Mouse (Mus musculus) embryonic facial prominence, embryonic 11.5 days (tissue): ENCODE data around the gene Impdh2. TPM values are rescaled to one million over a fixed set of nuclear protein-coding genes. Genes with fewer than 3 reads are reported as not detected.

Experiments used
- ATAC-seq: fragments of 200-750 bp; cut with Nextera tagmentation; replicated peaks from 2 replicates; pipeline ENCODE4 v1.8.0; 2017; ENCODE audit warnings: low read depth; ENCODE audit not compliant: insufficient number of reproducible peaks, low FRiP score, low TSS enrichment
- DNase-seq: peaks from one replicate; pipeline ENCODE4 v3.0.0-alpha.2; 2015; ENCODE audit warnings: low spot score
- H3K27ac ChIP-seq: fragments of 300-500 bp; sonication (generic); replicated peaks from 2 replicates; pipeline ENCODE4 v1.5.1; 2014; ENCODE audit warnings: mild to moderate bottlenecking, low read depth, low read length, control low read depth
- H3K27me3 ChIP-seq: fragments of 300-500 bp; sonication (generic); 2 replicates; pipeline ENCODE4 v1.6.1; 2014; ENCODE audit warnings: mild to moderate bottlenecking, low read length, moderate library complexity, mixed read lengths; ENCODE audit not compliant: control insufficient read depth, insufficient read depth
- H3K36me3 ChIP-seq: fragments of 300-500 bp; sonication (generic); replicated peaks from 2 replicates; pipeline ENCODE4 v1.6.1; 2014; ENCODE audit warnings: low read depth, mild to moderate bottlenecking, low read length, moderate library complexity, mixed read lengths; ENCODE audit not compliant: control insufficient read depth, insufficient read depth
- H3K4me1 ChIP-seq: fragments of 300-500 bp; sonication (generic); 2 replicates; pipeline ENCODE4 v1.6.1; 2014; ENCODE audit warnings: low read length, mixed read lengths; ENCODE audit not compliant: control insufficient read depth, insufficient read depth
- H3K4me2 ChIP-seq: fragments of 300-500 bp; sonication (generic); 2 replicates; pipeline ENCODE4 v1.6.1; 2014; ENCODE audit warnings: low read depth, mild to moderate bottlenecking, control low read depth, low read length, moderate library complexity
- H3K4me3 ChIP-seq: fragments of 300-500 bp; sonication (generic); 2 replicates; pipeline ENCODE4 v1.5.1; 2014; ENCODE audit warnings: low read depth, low read length, control low read depth
- H3K9ac ChIP-seq: fragments of 300-500 bp; sonication (generic); replicated peaks from 2 replicates; pipeline ENCODE4 v1.6.1; 2014; ENCODE audit warnings: mild to moderate bottlenecking, control low read depth, low read length
- H3K9me3 ChIP-seq: fragments of 300-500 bp; sonication (generic); replicated peaks from 2 replicates; pipeline ENCODE4 v1.6.1; 2016; ENCODE audit warnings: mild to moderate bottlenecking, low read length, inconsistent platforms, mixed read lengths; ENCODE audit not compliant: control insufficient read depth
- WGBS: fragments of 180-500 bp; shearing (Covaris S2); extraction: QIAGEN DNeasy Blood & Tissue Kit; methylation state at CpG from one replicate; pipeline ENCODE4 v1.1.7; 2014; 5-methylcytosine and 5-hydroxymethylcytosine counted together
- polyA plus RNA-seq: library from polyadenylated mRNA; unstranded; fragments of >200 nt; fragmentation: Nextera tagmentation; extraction: Ambion mirVana; gene quantifications from 2 replicates; pipeline ENCODE4 v1.2.1, GENCODE M21; 2014

Impdh2 gene
- polyA plus RNA-seq, 1 experiment from 2014 or later = 242 TPM

DNA sequence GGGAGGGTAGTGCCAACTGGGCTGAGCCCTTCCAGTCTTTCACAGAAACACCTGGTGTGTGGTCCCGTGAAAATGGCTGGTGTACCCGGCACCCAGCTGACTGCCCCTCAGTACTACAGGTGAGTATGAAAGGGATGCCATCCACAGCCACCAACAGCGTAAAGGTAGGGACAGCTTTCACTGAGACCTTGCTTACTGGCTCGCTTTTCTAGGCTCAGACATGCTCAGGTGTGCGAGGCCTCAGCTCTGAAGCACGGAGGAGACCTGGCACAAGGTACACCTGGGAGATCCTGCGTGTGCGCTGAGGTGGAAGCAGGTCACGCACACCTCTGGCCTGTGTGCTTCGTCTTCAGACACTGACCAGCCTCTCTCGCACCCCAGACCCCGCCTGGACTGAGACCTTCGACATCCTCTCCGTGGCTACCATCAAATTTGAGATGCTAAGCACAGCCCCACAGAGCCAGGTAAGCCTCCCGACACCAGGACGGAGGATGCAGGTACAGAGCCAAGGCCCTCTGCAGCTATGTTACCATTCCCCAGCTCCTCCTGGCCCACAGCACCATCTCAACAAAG, 11.4 kb downstream of the Impdh2 start:
- Histone ChIP-seq H3K9me3 (no peaks in the 10 kb centered on the region), H3K27ac (no peak overlapping the region), H3K4me2 (no peak overlapping the region), H3K27me3 (no peaks in the 10 kb centered on the region), H3K9ac (no peak overlapping the region), H3K36me3 (peaks cover 23% of the 10 kb centered on the region), H3K4me3 (no peak overlapping the region), H3K4me1 (peaks cover 14% of the 10 kb centered on the region)
- WGBS = 93% methylated on average over 16 of the region's 16 CpGs
- ATAC-seq (no peak), DNase-seq (no peak)

- DNase-seq (no peak), ATAC-seq (no peak)
- H3K36me3 ChIP-seq = peaks cover 23% of the 10 kb centered on the region
- H3K9me3 ChIP-seq = no peaks in the 10 kb centered on the region
- no peak overlapping the region for H3K4me2 ChIP-seq
- H3K27me3 ChIP-seq = no peaks in the 10 kb centered on the region
- peaks cover 14% of the 10 kb centered on the region for H3K4me1 ChIP-seq
- WGBS = 90% methylated on average over 10 of the region's 10 CpGs
- no peak overlapping the region for H3K4me3 ChIP-seq
- no peak overlapping the region for H3K9ac ChIP-seq
- H3K27ac ChIP-seq = no peak overlapping the region
These were observed 12.2 kb downstream of the Impdh2 start for GRCm38 (mm10) chr9:108572321-108572720.

DNA sequence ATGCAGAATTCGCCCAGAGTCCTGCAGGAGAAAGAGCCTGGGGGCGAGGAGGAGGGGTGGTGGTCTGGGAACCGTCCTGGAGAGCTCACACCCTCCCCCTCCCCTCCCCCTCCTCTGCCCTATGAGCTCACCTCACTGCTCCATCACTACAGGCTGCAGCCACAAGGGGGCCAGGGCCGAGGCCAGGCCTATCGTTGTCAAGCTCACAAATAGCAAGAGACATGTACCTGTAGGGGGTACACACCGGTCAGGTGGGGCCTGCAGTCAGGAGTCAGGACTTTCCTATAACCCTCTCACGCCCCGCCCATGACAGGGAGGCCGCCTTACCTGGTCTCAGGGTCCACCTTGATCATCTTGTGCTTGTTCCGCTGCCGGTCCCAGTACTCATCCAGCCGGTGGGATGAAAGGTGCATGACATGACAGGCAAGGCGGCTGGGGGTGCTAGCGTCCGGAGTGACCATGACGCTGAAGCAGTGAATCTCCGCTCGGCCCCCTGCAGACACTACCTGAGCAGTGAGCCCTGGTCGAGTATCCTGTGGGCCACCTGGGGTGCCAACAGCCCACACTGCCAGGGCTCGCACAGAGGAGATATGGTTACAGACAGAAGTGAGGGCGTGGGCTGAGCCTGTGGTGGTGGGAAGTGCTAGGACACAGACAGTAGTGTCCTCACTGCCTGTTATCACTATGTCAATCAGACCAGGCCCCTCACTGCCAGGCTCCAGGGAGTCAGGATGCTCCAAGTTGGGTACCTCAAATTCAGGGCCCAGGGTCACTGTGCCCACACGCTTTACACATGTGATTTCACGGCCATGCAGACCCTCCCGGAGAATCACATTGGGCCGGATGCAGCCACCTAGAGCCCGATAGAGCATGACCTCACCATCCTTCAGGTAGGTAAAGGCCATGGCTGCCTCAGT, 13.9 kb downstream of the Impdh2 start:
- DNase-seq = peak; percentile 80
- 0 out of 2 replicates have a peak overlapping the region, but pooled peaks have one; percentile 5 for H3K4me3 ChIP-seq
- peaks cover 23% of the 10 kb centered on the region for H3K36me3 ChIP-seq
- ATAC-seq = no peak
- H3K9me3 ChIP-seq = no peaks in the 10 kb centered on the region
- no peak overlapping the region for H3K4me2 ChIP-seq
- H3K4me1 ChIP-seq = peaks cover 9% of the 10 kb centered on the region
- no peak overlapping the region for H3K9ac ChIP-seq
- no peaks in the 10 kb centered on the region for H3K27me3 ChIP-seq
- H3K27ac ChIP-seq = no peak overlapping the region
- WGBS = 55% methylated on average over 24 of the region's 26 CpGs

DNA sequence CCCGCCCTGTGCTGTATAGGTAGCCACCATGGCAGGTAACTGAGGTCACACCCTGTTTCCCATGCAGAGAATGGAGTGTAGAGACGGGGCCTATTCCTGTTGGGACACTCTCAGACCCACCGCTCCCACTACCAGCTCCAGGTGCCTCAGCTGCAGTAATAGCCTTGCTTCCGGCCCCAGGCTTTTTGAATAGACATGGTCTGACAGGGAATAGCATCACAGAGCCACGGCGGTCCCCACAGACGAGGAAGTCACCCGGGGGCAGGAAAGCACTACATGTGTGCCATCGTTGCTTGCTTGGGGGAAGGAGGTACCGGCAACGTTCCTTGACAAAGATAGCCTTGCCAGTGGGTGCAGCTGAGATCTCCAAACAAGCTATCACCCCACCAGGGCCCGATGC, 14.8 kb downstream of the Impdh2 start:
- H3K27me3 ChIP-seq = no peaks in the 10 kb centered on the region
- ATAC-seq (no peak), DNase-seq (no peak)
- no peak overlapping the region for H3K9ac ChIP-seq
- H3K9me3 ChIP-seq = no peaks in the 10 kb centered on the region
- no peak overlapping the region for H3K4me2 ChIP-seq
- H3K4me3 ChIP-seq = no peak overlapping the region
- WGBS = 95% methylated on average over 12 of the region's 12 CpGs
- H3K27ac ChIP-seq = no peak overlapping the region
- peaks cover 12% of the 10 kb centered on the region for H3K4me1 ChIP-seq
- H3K36me3 ChIP-seq = peaks cover 23% of the 10 kb centered on the region

GRCm38 (mm10) chr9:108575321-108576297, 15.5 kb downstream of the Impdh2 start:
- Histone ChIP-seq H3K4me3 (no peak overlapping the region), H3K36me3 (peaks cover 23% of the 10 kb centered on the region), H3K4me2 (no peak overlapping the region), H3K9me3 (no peaks in the 10 kb centered on the region), H3K9ac (no peak overlapping the region), H3K4me1 (peaks cover 10% of the 10 kb centered on the region), H3K27me3 (no peaks in the 10 kb centered on the region), H3K27ac (no peak overlapping the region)
- no peak for DNase-seq
- 88% methylated on average over 37 of the region's 37 CpGs for WGBS
- ATAC-seq = no peak

DNA sequence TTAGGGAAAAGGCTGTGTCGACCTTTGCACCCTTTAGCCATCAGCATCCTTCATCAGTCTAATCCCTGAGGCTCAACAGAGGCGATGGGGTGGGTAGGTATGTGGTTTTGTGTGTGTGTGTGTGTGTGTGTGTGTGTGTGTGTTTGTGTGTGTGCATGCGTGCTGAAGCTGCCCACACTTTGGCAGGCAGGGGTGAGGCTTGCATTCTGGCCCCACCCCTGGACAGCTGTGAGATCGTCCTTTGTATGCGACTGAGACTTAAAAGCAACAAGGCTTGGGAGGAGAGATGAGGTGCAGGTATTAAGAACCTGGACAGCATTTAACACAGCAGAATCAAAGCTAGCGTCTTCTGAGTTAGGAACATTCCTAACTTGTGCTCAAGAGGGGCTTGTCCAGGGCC, 16.9 kb downstream of the Impdh2 start:
- Histone ChIP-seq H3K4me1 (peaks cover 10% of the 10 kb centered on the region), H3K27me3 (no peaks in the 10 kb centered on the region), H3K4me3 (peak overlapping the region; percentile 92), H3K9ac (no peak overlapping the region), H3K9me3 (no peaks in the 10 kb centered on the region), H3K27ac (no peak overlapping the region), H3K4me2 (peak overlapping the region; percentile 74), H3K36me3 (peaks cover 19% of the 10 kb centered on the region)
- WGBS = 64% methylated on average over 6 of the region's 6 CpGs
- ATAC-seq (no peak), DNase-seq (no peak)

DNA sequence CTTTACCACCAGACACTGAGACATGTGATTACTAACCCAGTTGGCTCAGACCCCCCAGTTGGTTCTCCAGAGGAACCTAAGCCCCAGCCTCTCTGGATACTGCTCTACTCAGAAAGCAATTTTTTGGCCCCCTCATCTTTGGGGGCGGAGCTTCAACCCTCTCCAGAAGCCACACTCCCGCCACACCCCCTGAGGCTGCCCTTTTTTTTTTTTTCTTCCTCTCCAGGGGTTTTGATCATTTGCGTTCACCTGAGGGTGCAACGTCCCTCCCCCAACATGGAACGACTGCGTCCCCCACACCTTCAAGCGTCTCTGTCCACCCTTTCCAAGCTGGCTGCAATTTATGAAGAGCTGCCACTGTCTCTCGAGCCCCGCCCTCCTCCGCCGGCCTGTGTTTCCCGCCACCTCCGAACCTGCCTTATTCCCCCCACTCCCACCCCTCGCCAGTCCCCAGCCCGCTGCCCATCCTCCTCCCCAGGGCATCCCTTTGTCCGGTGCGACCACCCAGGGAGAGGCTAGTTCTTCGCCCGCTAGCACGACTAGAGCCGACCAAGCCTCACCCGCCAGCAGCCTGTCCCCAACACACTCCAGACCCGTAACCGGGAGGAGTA, 18.0 kb downstream of the Impdh2 start:
- Histone ChIP-seq H3K36me3 (peaks cover 11% of the 10 kb centered on the region), H3K27me3 (no peaks in the 10 kb centered on the region), H3K4me1 (peaks cover 10% of the 10 kb centered on the region), H3K4me2 (peak overlapping the region; percentile 74), H3K4me3 (peak overlapping the region; percentile 92), H3K9me3 (no peaks in the 10 kb centered on the region), H3K9ac (peak overlapping the region; percentile 77), H3K27ac (peak overlapping the region; percentile 86)
- WGBS = under 1% methylated on average over 24 of the region's 24 CpGs
- no peak; the same call in 1 of the 2 replicates for ATAC-seq
- peak; percentile 68 for DNase-seq
